Mouse (Mus musculus): ENCODE results near the gene Abcg4.

The Abcg4 gene

DNA sequence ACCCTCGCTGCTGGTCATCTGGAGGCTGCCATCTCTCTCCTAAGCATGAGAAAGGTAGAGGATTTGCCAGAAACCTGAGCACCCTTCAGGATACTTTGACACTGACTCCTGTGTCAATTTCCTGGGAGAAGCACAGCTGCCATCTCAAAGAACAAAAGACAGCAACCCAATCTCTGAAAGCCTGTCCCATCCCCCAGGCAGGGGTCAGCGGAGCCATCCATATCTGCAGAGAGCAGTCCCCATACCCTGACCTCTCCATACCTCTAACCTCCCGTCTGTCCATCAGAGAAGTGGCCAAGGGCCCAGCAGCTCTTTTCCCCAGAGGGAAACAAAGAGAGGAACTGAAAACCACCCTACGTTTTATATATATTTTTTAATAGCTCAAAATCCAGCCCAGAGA, 51.8 kb downstream of the Abcg4 start:
- DNase-seq = no peak

DNA sequence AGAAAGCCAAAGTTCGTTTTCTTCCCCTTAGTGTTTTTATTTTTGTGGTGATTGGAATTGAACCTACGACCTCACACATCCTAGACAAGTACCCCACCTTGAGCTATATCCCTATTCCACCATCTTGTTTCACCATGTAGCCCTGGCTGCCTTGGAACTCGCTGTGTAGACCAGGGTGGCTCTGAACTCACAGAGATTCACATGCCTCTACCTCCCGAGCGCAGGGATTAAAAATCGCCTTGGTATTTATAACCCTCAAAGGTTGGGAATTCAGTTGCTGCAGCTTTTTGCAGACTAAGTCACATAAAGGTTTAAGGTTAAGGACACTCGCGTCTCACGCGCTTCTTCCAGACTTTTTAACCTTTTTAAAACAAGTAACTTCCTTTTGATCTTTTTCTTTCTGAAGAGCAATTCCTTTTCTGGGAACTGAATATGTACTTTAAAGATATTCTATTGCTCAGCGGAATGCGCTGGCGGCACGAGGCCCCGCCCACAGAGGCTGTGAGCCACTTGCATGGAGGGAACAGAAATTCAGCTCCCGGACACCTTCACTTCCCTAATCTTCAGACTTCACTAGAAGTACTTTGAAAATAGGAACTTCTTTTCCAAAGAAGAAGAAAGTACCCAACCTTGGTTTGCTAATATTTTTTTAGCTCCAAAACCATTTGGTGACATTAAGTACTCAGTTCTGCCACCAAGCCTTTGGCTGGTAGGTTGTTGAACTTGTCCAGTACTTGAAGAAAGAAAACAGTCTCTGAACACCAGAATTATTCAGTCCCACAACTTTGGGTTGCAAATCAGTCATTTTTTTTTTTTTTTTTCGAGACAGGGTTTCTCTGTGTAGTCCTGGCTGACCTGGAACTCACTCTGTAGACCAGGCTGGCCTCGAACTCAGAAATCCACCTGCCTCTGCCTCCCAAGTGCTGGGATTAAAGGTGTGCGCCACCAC, 53.7 kb downstream of the Abcg4 start:
- DNase-seq = peak; percentile 82

DNA sequence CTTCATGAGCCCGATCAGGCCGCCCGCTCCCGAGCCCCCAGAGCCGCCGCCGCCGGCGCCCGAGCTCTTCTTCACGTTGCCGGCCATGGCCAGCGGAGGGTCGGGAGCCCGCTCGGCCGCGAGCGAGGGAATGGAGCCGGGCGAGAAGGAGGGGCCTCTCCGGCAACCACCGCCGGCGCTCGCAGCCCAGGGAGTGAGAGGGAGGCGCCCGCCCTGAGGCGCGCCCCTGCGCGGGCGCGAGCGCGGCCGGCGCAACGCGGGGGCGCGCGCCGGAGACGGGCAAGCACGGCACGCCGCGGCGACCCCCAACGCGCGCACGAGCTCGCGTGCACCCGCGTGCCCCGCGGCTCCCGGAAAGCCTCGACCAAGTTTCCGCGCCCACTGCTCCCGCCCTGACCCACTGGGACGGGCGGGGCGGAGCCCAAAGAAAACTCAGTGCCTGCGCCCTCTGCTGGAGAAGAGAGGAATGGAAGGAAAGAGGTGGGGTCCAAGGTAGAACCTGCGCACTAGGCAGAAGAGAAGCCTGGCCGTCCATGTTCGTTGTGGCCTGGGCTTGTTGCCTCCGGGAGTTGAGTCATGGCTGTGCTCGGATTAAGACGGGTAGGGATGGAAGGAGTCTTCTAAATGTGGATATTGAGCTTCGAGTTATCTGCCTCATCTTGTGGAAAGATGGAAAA, 54.5 kb downstream of the Abcg4 start, which contains the start of gene Cbl:
Cbl (minus strand) TSS at position 248 of the 677 bp plus-strand sequence.
- peak; percentile 99 for DNase-seq

DNA sequence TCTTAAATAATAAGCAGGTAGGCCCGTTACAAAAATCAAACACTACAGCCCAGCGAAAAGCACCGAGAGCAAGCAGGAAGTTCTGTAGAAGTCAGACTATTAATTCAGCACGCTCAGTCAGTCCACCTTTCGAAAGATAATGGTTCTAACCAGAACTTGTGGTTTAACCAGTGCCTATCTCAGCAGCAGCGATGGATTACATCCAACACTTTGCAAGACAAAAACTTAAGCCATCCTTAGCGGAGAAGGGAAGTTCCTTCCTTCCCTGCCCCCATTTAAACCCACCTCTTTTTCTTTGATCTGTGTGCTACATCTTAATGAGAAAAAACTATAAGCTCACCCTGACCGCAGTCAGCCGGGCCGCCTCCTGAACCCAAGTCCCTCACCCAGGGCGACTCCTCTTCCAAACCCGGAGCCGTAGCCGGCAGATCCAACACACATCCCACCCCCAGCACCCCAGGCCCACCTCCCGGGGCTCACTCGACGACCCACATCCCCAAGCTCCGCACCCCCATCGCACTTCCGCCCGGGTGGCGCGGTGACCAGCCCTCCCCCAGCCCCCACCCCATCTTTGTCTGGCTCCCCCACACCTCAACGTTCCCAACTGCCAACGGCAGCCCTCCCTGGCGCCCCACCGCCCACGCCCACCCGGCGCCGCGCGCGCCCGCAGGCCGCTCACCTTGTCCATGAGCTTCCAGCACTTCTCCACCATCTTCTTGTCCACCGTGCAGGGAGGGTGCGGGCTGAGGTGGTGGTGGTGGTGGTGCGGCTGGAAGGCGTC, 55.2 kb downstream of the Abcg4 start:
- peak; percentile 28 for DNase-seq

DNA sequence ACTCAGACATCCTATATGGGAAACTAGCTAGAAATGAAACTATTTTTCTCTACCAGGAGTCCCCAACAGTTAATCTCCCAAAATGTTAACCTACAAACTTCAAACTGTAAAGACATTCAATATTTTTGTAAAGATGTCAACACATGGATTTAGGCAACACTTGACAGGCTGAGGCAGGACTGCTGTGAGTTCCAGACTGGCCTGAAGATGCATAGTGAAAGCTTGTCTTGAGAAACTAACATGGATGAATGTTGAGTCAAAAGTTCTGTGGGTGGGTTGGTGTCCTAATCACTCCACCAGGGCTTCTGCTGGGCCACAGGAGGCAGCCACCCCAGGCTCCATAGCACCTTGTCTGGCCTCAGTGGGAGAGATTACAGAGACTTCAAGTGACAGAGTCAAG, 56.8 kb downstream of the Abcg4 start:
- DNase-seq = no peak

DNA sequence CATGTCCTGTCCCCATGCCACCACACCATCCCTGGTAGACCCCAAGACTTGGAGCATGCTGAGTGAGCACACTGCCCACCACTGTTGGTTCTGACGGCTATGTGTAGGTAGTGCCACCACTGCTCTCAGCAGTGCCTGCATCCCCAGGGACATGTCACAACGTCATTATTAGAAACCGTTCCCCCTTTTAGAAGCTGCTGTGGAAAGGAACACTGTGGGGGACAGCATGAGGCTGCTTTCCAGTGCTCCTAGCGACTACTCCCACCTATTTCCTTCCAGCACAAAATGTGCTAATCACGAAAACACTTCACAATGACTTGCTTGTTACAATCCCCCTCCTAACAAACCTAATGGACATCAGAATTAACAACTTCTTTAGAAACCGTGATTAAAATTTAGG, 62.4 kb downstream of the Abcg4 start:
- DNase-seq = no peak

Measured in lung, postnatal 36 days (tissue).